Mouse (Mus musculus) right cerebral cortex, postnatal 4 days (tissue): ENCODE data around the gene AU022751.
A peak's percentile ranks its signal among the peaks of the same experiment; 100 is the strongest.

ENCODE experiments used
- DNase-seq: peaks from one replicate; pipeline ENCODE4 v3.0.0-alpha.2; 2022

Gene AU022751

GRCm38 (mm10) chrX:6082954-6083680 is at the start of gene AU022751:
Gene AU022751, minus strand, starts transcription at chrX:6083419.
- DNase-seq: no peak

DNA sequence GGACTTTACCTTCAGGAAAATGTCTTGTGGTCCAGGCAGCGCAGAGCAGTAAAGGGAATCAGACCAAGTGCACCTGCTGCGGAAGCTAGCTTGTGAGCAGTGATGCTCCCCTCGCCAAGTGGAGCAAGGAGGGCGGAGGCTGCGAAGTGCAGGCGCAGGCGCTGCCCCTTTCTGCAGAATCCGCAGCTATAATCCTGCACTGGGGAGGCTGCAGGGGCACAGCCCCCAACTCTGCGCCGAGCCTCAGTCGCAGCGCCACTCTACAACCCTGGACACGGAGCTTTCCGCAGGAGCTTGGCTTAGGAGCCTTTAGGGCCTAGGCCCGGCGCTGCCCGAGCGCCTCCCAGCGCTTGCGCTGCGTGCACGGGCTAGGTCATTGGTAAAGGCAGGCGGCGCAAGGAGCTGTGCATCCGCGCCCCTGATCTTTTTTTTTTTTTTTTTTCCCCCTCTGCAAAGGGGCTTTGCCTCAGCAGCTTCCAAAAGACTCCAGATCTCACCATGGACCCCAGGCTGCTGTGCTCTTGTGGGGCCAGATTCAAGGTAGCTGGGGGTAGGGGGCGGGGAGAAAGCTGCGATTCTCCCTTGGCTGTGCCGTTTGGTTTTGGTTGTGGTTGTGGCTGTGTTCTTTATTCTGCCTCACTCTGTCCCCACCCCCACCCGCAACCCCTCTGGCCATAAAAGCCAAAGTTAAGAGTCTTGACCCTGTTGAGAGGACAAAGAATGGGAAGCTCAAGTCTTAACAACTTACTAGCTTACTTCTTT is 9.0 kb upstream of the AU022751 start:
- peak; percentile 49 for DNase-seq

DNA sequence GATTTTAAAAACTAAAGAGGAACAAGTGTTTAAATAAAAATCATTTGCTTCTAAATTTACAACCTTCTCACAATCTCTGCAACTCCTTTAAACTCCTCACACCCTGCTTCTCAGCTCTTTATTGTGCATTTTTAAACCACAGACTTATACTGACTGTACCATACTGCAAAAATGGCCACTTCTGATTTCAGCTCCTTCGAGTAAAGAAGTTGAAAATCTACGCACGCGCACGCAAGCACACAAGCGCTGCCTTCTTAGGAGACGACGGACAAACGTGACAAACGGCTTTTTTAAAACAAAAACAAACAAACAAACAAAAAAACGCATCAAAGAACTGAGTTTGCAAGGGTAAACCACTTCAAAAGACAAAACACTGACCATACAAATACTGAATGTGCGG is 8.3 kb upstream of the AU022751 start:
- DNase-seq: peak; percentile 4

DNA sequence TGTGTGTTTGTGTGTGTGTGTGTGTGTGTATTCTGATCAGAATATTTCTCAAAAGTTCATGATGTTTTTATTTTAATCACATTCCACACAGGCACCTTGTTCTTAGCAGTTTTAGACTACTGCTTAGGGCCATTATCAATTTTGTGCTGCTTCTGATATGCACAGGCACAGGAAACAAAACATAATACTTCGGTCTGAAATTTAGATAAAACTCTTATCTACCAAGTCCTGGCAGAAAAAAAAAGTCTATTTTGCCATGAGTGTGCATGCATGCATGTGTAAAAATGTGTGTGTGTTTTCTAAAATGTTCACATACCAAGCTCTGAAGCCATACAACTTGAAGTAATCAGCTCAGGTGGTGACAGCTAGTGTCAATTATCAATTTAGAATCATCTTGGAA is 21.7 kb downstream of the AU022751 start:
- no peak for DNase-seq

- DNase-seq: peak; percentile 2
Observed at GRCm38 (mm10) chrX:6047936-6048614, 35.1 kb downstream of the AU022751 start.

- peak; percentile 9 for DNase-seq
Observed at GRCm38 (mm10) chrX:6047066-6047935, 35.9 kb downstream of the AU022751 start, which contains the start of gene Nudt11. Gene Nudt11, plus strand, starts transcription at chrX:6047453.
